Comparison of ENCODE assay signal across 40 mouse cellular contexts in genomic region chr14:54628103-54628502, GRCm38 (mm10). TPM values are rescaled to one million over a fixed set of nuclear protein-coding genes. Genes with fewer than 3 reads are reported as not detected.
"Had no signal": no experiment of that assay in that cellular context is flagged by ENCODE, and none has a peak within 500 bp of the region (broad histone marks: within the 10 kb centered on the region; RNA-seq: fewer than 3 reads in every experiment).

No protein-coding gene starts in this region.

- H3K4me1 ChIP-seq: heart, embryonic 13.5 days; heart, embryonic 15.5 days; hindbrain, embryonic 15.5 days; kidney, embryonic 15.5 days had no signal

- H3K4me2 ChIP-seq: heart, embryonic 11.5 days; heart, embryonic 13.5 days; heart, embryonic 15.5 days; hindbrain, embryonic 13.5 days; hindbrain, embryonic 15.5 days; kidney, embryonic 15.5 days; liver, embryonic 12.5 days had no signal

- H3K9me3 ChIP-seq: heart, embryonic 13.5 days; heart, embryonic 15.5 days; hindbrain, embryonic 13.5 days; hindbrain, embryonic 15.5 days; kidney, embryonic 15.5 days; liver, embryonic 12.5 days had no signal

- H3K4me3 ChIP-seq: heart, adult 2 months; heart, embryonic 13.5 days; heart, embryonic 15.5 days; hindbrain, embryonic 13.5 days; hindbrain, embryonic 15.5 days; kidney, embryonic 15.5 days; left cerebral cortex, adult 2 months; liver, embryonic 12.5 days had no signal

- H3K9ac ChIP-seq: heart, embryonic 13.5 days; heart, embryonic 15.5 days; hindbrain, embryonic 13.5 days; hindbrain, embryonic 15.5 days; kidney, embryonic 15.5 days; liver, embryonic 12.5 days had no signal

- H3K27ac ChIP-seq: heart, adult 2 months; heart, embryonic 13.5 days; heart, embryonic 15.5 days; hindbrain, embryonic 13.5 days; hindbrain, embryonic 15.5 days; hindbrain, postnatal 0 days; kidney, embryonic 15.5 days; kidney, postnatal 0 days; left cerebral cortex, adult 2 months; liver, embryonic 12.5 days had no signal

- H3K27me3 ChIP-seq: heart, embryonic 13.5 days; heart, embryonic 15.5 days; hindbrain, embryonic 13.5 days; hindbrain, embryonic 15.5 days; kidney, embryonic 15.5 days had no signal

- DNase-seq: gastrocnemius, postnatal 14 days; gastrocnemius, postnatal 36 days; heart, adult 11 months; heart, adult 2 months; heart, postnatal 14 days; heart, postnatal 36 days; kidney, adult 11 months; kidney, adult 2 months; kidney, adult 9 months; kidney, postnatal 14 days; kidney, postnatal 36 days had no signal

- ATAC-seq: hindbrain, postnatal 0 days; intestine, embryonic 16.5 days; liver, embryonic 12.5 days had no signal

RNA-seq across cellular contexts. Expression of gene Psmb11, which starts 6.9 kb away (rescaled TPM):
- total RNA-seq: gastrocnemius, adult 18-20 months; gastrocnemius, adult 8-10 months; gastrocnemius, postnatal 14 days; heart, adult 2 months; heart, postnatal 36 days; hematopoietic stem cell, adult 5-6 weeks; left cerebral cortex, adult 2 months; liver, adult 2 months had no signal
- polyA plus RNA-seq: gonadal fat pad, adult 2 months; heart, adult 2 months; heart, embryonic 11.5 days; heart, postnatal 0 days; hindbrain, embryonic 11.5 days; hindbrain, embryonic 13.5 days; hindbrain, embryonic 15.5 days; intestine, embryonic 14.5 days; intestine, embryonic 16.5 days; kidney, adult 2 months; kidney, embryonic 15.5 days; kidney, postnatal 0 days; large intestine, adult 2 months; liver, adult 2 months; liver, embryonic 12.5 days had no signal

RNA-seq across cellular contexts. Expression of gene Gm17606, which starts 12.6 kb away (rescaled TPM):
- total RNA-seq: gastrocnemius, adult 18-20 months; gastrocnemius, adult 8-10 months; gastrocnemius, postnatal 14 days; gastrocnemius, postnatal 36 days; heart, adult 2 months; heart, postnatal 14 days; heart, postnatal 36 days; hematopoietic stem cell, adult 5-6 weeks; hindbrain, postnatal 0 days; layer of hippocampus, adult 18-20 months; layer of hippocampus, adult 8-10 months; layer of hippocampus, postnatal 10 days; layer of hippocampus, postnatal 25 days; left cerebral cortex, adult 2 months; left cerebral cortex, postnatal 14 days; left cerebral cortex, postnatal 36 days; liver, adult 2 months had no signal
- polyA plus RNA-seq: frontal cortex, adult 2 months; gonadal fat pad, adult 2 months; heart, adult 2 months; heart, embryonic 11.5 days; heart, embryonic 13.5 days; heart, embryonic 15.5 days; heart, postnatal 0 days; hindbrain, embryonic 11.5 days; hindbrain, embryonic 13.5 days; hindbrain, embryonic 15.5 days; hindbrain, postnatal 0 days; intestine, embryonic 14.5 days; intestine, embryonic 16.5 days; kidney, adult 2 months; kidney, embryonic 15.5 days; kidney, postnatal 0 days; large intestine, adult 2 months; limb, embryonic 11.5 days; limb, embryonic 14.5 days; liver, adult 2 months; liver, embryonic 12.5 days had no signal
